Mouse (Mus musculus): ENCODE data around the gene Otud7a.

DNA sequence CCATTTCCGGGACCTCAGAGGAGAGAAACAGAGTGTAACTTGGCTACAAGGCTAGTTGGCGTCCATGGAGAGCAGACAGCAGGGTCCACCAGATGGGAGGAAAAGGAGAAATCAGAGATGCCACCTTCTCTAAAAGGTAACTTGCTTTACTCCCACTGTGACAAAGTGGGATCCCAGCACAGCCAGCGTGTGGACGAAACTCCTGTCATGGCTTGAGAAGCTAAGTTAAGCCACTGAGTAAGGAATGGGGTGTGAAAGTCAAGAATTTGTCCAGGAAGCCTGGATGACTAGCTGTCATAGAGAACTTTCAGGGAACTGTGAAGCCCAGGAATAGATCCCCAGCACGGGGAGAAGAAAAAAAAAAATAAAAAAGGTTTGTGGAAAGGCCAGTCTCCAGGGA lies 232.1 kb downstream of the Otud7a start:
- no peak for TF ChIP-seq CTCF (IDR thresholded peaks at IDR 0.05 in 2 of 3, conservative IDR thresholded peaks at IDR 0.05 in 1 of 3; ENCODE audit: control insufficient read depth in 1 of 3, insufficient read depth in 1 of 3, low read depth in 2 of 3, low read length in 3 of 3, poor library complexity in 1 of 3, severe bottlenecking in 1 of 3)
- TF ChIP-seq EP300 (IDR thresholded peaks at IDR 0.05; ENCODE audit: low read depth in 1 of 2, low read length in 2 of 2): no peak
- no peak for TF ChIP-seq E2F4 (IDR thresholded peaks at IDR 0.05; ENCODE audit: borderline replicate concordance, low read depth, low read length)
- TF ChIP-seq JUND (IDR thresholded peaks at IDR 0.05; ENCODE audit: low read depth, low read length): no peak
